Mouse (Mus musculus) brain, embryonic 18.5 days (tissue): ENCODE data around the gene Gid8.

Experiments
- DNase-seq: peaks from one replicate; pipeline ENCODE4 v3.0.0-alpha.2; 2012; ENCODE audit warnings: low read depth, low spot score

Gene Gid8

DNA sequence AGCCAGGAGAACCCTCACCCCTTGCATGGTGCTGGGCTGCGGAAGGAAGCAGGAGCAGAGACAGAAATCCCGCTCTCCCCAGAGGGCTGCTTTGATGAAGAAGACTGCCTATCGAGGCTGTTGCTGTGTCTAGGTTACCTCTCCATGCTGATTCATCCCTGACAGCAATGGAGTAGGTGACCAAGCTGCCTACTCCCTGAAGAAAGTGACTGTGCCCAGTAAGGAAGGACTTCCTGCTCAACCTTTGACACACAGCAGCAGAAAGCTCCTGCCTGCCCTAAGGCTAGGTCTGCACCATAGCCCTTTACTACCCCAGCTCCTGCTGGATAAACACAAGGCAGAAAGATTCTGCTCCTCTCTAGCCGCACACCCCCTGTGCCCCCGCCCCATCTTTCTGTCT is 39.0 kb downstream of the Gid8 start:
- DNase-seq, result no peak

DNA sequence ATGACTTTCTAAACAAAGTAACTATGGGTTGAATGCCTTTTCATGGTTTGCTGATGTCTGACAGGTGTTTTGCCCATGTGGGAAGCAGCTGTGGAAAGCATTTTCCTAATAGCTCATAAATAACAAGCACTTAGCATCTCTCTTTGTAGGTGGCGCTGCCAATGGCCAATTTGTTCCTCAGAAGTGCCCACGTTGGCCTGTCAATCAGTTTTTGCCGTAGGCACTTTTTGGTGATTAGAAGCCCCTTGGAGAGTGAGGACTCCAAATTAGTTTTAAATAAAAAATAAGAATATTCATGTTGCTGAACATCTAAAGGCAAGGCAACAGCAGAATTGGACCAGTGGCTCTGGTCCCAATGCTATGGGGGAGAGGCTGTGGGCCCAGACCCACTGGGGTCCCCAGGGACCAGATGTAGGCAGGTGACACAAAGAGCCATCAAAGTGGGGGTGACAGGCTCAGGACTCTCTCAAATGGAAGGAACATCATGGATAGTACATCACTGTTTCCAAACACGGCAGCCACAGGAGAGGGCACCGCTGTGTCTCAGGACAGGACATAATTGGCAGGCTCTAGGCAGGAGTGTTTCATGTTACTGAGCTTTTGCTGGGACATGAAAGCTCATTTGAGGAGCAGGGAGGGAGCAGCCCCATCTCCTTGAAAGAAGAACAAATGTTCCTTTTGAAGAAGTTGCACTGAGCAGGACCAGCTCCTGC is 45.2 kb downstream of the Gid8 start:
- no peak for DNase-seq

GRCm38 (mm10) chr2:180755896-180756295 is 46.0 kb downstream of the Gid8 start:
- no peak for DNase-seq

GRCm38 (mm10) chr2:180756786-180757185 is 46.9 kb downstream of the Gid8 start:
- DNase-seq, result no peak

GRCm38 (mm10) chr2:180758513-180759263 is 48.8 kb downstream of the Gid8 start:
- DNase-seq, result no peak

DNA sequence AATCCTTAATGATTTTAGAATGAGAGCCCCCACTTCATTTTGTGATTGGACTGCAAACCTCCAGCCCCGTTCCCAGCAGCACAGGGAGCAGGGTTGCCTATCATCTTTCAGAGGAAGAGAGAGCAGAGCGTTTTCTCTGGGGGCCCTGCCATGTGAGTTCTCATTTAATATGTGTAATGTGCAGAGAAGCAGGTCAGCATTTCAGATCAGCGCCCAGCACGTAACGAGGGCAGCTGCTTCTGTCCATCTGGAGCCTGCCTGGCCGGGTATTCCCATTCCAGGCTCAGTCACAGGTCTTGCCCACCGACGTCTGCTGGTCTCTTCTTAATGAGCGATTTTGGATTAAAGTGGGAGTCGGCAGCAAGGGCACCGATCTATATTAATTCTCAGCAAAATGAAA is 55.1 kb downstream of the Gid8 start:
- no peak for DNase-seq

DNA sequence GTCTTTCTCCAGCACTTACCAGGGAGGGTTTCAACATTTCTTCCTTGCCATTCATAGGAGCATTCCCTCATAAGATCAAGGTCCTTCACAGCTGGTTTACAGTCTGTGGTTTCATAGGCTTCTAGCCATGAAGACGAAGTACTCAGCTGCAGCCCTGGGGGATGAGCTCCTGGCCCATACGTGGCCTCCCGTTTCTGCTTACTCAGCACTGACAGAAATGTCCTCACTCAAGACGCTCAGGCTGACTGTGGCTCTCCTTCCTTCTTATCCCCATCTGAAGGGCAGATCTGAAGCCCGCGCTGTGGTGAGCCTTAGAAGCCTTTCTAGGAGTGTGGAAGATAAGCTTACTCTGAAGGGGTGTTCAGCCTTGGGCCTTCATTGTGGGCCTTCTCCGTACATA is 55.8 kb downstream of the Gid8 start:
- DNase-seq, result no peak
